Mouse (Mus musculus) small intestine, adult 2 months (tissue): ENCODE data around the gene Samd4. TPM values are rescaled to one million over a fixed set of nuclear protein-coding genes. Genes with fewer than 3 reads are reported as not detected.

Source experiments
- H3K27ac ChIP-seq: fragments of 200-500 bp; 2 replicates; pipeline ENCODE4 v1.5.1; 2012; ENCODE audit warnings: low read depth, low read length, control low read depth, inconsistent platforms; ENCODE audit not compliant: insufficient read depth
- H3K27me3 ChIP-seq: fragments of 200-500 bp; 2 replicates; pipeline ENCODE4 v1.6.1; 2012; ENCODE audit warnings: mild to moderate bottlenecking, moderate library complexity, low read length, inconsistent platforms; ENCODE audit not compliant: control insufficient read depth, insufficient read depth
- H3K36me3 ChIP-seq: fragments of 200-500 bp; 2 replicates; pipeline ENCODE4 v1.6.1; 2012; ENCODE audit warnings: mild to moderate bottlenecking, low read length, control low read depth, inconsistent platforms; ENCODE audit not compliant: control insufficient read depth, insufficient read depth
- H3K4me1 ChIP-seq: fragments of 200-500 bp; 2 replicates; pipeline ENCODE4 v1.6.1; 2012; ENCODE audit warnings: low read length, inconsistent platforms, mixed read lengths; ENCODE audit not compliant: control insufficient read depth, insufficient read depth, insufficient read length
- H3K4me3 ChIP-seq: fragments of 200-500 bp; 2 replicates; pipeline ENCODE4 v1.5.1; 2012; ENCODE audit warnings: low read depth, mild to moderate bottlenecking, control low read depth, inconsistent platforms, low read length, moderate library complexity
- CTCF ChIP-seq: fragments of 200-500 bp; IDR thresholded peaks from 2 replicates; pipeline ENCODE4 v1.5.1; 2012; ENCODE audit warnings: low read depth, mild to moderate bottlenecking, control low read depth, inconsistent platforms, low read length, moderate library complexity, mixed read lengths; ENCODE audit not compliant: insufficient replicate concordance, insufficient read length; ENCODE audit errors: extremely low read depth
- POLR2A ChIP-seq: fragments of 200-500 bp; IDR thresholded peaks from 2 replicates; pipeline ENCODE4 v1.6.1; 2012; ENCODE audit warnings: low read depth, mild to moderate bottlenecking, control low read depth, inconsistent platforms, low read length, moderate library complexity
- WGBS: fragments of 180-500 bp; shearing (Covaris S2); methylation state at CpG from one replicate; pipeline ENCODE4 v1.1.7; 2018; 5-methylcytosine and 5-hydroxymethylcytosine counted together
- polyA plus RNA-seq: library from polyadenylated mRNA; depleted of rRNA; stranded (reverse); fragments of >200 nt; gene quantifications from 2 replicates; pipeline ENCODE4 v1.2.3, GENCODE M21; 2012; rRNA removed

The Samd4 gene
- polyA plus RNA-seq, 1 experiment: 3.2 TPM

- Histone ChIP-seq H3K4me1 (no peaks in the 10 kb centered on the region), H3K4me3 (no peak overlapping the region), H3K27me3 (no peaks in the 10 kb centered on the region), H3K36me3 (no peaks in the 10 kb centered on the region), H3K27ac (no peak overlapping the region)
- no peak for TF ChIP-seq POLR2A
- TF ChIP-seq CTCF: no peak
- WGBS: 64% methylated on average over 5 of the region's 5 CpGs
These were observed 245.3 kb downstream of the Samd4 start for GRCm38 (mm10) chr14:47127987-47128386.

GRCm38 (mm10) chr14:47133948-47134347, 251.3 kb downstream of the Samd4 start:
- WGBS: 25% methylated on average over 10 of the region's 10 CpGs
- no peaks in the 10 kb centered on the region for H3K36me3 ChIP-seq
- TF ChIP-seq CTCF (no peak), POLR2A (no peak)
- peaks cover 7% of the 10 kb centered on the region for H3K4me1 ChIP-seq
- no peaks in the 10 kb centered on the region for H3K27me3 ChIP-seq
- H3K27ac ChIP-seq: no peak overlapping the region
- H3K4me3 ChIP-seq: no peak overlapping the region

- WGBS: 44% methylated on average over 5 of the region's 5 CpGs
- Histone ChIP-seq H3K4me1 (peaks cover 7% of the 10 kb centered on the region), H3K4me3 (no peak overlapping the region), H3K27ac (no peak overlapping the region), H3K27me3 (no peaks in the 10 kb centered on the region), H3K36me3 (no peaks in the 10 kb centered on the region)
- TF ChIP-seq POLR2A: no peak
- no peak for TF ChIP-seq CTCF
These were observed 254.0 kb downstream of the Samd4 start for GRCm38 (mm10) chr14:47136637-47137036.

GRCm38 (mm10) chr14:47138853-47139252, 256.2 kb downstream of the Samd4 start:
- H3K36me3 ChIP-seq: no peaks in the 10 kb centered on the region
- WGBS: 72% methylated on average over 3 of the region's 3 CpGs
- H3K27me3 ChIP-seq: no peaks in the 10 kb centered on the region
- no peak overlapping the region for H3K4me3 ChIP-seq
- no peak for TF ChIP-seq CTCF
- TF ChIP-seq POLR2A: no peak
- H3K27ac ChIP-seq: no peak overlapping the region
- peaks cover 7% of the 10 kb centered on the region for H3K4me1 ChIP-seq

- TF ChIP-seq POLR2A: no peak
- no peak for TF ChIP-seq CTCF
- H3K4me1 ChIP-seq: no peaks in the 10 kb centered on the region
- no peak overlapping the region for H3K27ac ChIP-seq
- H3K27me3 ChIP-seq: no peaks in the 10 kb centered on the region
- no peaks in the 10 kb centered on the region for H3K36me3 ChIP-seq
- WGBS: 98% methylated on average over 5 of the region's 5 CpGs
- no peak overlapping the region for H3K4me3 ChIP-seq
These were observed 261.7 kb downstream of the Samd4 start for GRCm38 (mm10) chr14:47144326-47144725.

GRCm38 (mm10) chr14:47151306-47151705, 268.7 kb downstream of the Samd4 start:
- WGBS: 91% methylated on average over 6 of the region's 6 CpGs
- no peak for TF ChIP-seq CTCF
- no peak for TF ChIP-seq POLR2A
- Histone ChIP-seq H3K27me3 (no peaks in the 10 kb centered on the region), H3K36me3 (peaks cover 5% of the 10 kb centered on the region), H3K27ac (no peak overlapping the region), H3K4me1 (no peaks in the 10 kb centered on the region), H3K4me3 (no peak overlapping the region)

- WGBS: 85% methylated on average over 3 of the region's 3 CpGs
- peaks cover 10% of the 10 kb centered on the region for H3K36me3 ChIP-seq
- H3K27me3 ChIP-seq: no peaks in the 10 kb centered on the region
These were observed 271.6 kb downstream of the Samd4 start for GRCm38 (mm10) chr14:47154303-47154702.

More at GRCm38 (mm10) chr14:47154303-47154702, 271.6 kb downstream of the Samd4 start:
- no peak for TF ChIP-seq CTCF
- no peak for TF ChIP-seq POLR2A
- no peak overlapping the region for H3K27ac ChIP-seq
- no peaks in the 10 kb centered on the region for H3K4me1 ChIP-seq
- no peak overlapping the region for H3K4me3 ChIP-seq

Other genes with a start within 250 kb of the Samd4 start
- 0.65 and 3.3 TPM in 2 replicates for gene Cdkn3, start 122.3 kb upstream of the Samd4 start, polyA plus RNA-seq
- gene Cnih1, start 94.4 kb upstream of the Samd4 start, polyA plus RNA-seq: 47.5 and 50.6 TPM in 2 replicates
- gene Gmfb, start 60.6 kb upstream of the Samd4 start, polyA plus RNA-seq: 1.1 and 1.9 TPM in 2 replicates
- gene Cgrrf1, start 50.7 kb upstream of the Samd4 start, polyA plus RNA-seq: 6.4 and 10.3 TPM in 2 replicates